Mouse (Mus musculus): ENCODE results near the gene Trcg1.

Trcg1 gene

GRCm38 (mm10) chr9:57262795-57263684, 26.7 kb downstream of the Trcg1 start:
- no peak for DNase-seq (ENCODE audit: low spot score)

GRCm38 (mm10) chr9:57265125-57265524, 28.8 kb downstream of the Trcg1 start:
- DNase-seq (ENCODE audit: low spot score): no peak

DNA sequence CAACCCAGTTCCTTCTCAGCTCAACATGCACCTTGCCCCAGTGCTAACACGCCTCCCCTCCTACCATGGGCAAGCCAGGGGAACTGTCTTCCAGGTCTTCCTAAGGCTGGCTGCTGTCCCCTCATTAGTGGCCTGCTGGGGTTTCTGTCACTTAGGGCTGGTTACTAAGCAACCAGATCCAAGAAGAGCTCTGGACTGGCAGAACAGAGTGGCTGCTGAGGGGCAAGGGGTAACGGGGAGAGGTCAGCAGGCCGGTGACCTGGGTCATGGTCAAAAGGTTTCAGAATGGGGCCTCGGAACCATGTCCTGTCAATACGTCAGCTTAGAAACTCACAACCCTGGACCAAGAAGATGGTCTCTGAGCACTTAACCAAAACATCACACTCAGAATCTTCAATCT, 31.1 kb downstream of the Trcg1 start:
- DNase-seq (ENCODE audit: low spot score): no peak

GRCm38 (mm10) chr9:57268078-57268477, 31.7 kb downstream of the Trcg1 start:
- DNase-seq (ENCODE audit: low spot score): no peak

GRCm38 (mm10) chr9:57268575-57268974, 32.2 kb downstream of the Trcg1 start:
- no peak for DNase-seq (ENCODE audit: low spot score)

DNA sequence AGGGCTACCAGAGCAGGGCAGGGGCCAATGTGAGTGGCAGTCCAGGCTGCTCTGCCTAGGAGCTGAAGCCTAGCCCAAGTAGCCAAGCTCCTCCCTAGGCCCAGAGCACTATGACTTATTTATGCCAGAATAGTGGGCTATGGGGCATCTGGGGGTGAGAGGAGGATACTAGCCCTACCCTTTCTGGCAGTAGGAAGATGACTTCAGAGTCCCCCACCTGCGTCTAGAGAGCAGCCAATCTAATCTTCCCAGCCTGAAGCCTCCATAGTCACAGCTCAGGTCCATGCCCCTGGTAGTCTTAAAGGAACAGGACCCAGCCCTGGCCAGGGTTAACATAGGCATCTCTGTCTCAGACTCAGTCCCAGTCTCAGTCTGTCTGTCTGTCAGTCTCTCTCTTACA, 33.0 kb downstream of the Trcg1 start:
- no peak for DNase-seq (ENCODE audit: low spot score)

DNA sequence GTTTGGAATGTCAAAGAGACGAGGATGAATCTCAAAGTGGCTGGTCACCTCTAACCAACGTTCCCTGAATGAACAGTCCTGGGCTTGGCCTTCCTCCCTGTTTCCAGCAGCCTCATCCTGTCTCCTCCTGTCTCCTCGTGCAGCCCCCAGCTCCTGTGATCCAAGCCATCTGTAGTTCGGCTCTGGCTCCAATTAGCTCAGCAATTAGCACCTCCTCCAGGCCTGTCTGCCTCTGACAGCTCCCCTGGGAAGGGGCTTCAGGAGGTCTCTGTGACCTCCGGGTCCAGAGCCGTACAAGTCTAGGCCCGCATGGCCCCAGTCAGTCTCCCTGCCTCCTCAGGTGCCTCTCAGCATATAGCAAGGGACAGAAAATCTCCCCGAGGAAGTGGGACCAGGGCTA, 34.0 kb downstream of the Trcg1 start:
- no peak for DNase-seq (ENCODE audit: low spot score)

GRCm38 (mm10) chr9:57271081-57271480, 34.7 kb downstream of the Trcg1 start:
- no peak for DNase-seq (ENCODE audit: low spot score)

DNA sequence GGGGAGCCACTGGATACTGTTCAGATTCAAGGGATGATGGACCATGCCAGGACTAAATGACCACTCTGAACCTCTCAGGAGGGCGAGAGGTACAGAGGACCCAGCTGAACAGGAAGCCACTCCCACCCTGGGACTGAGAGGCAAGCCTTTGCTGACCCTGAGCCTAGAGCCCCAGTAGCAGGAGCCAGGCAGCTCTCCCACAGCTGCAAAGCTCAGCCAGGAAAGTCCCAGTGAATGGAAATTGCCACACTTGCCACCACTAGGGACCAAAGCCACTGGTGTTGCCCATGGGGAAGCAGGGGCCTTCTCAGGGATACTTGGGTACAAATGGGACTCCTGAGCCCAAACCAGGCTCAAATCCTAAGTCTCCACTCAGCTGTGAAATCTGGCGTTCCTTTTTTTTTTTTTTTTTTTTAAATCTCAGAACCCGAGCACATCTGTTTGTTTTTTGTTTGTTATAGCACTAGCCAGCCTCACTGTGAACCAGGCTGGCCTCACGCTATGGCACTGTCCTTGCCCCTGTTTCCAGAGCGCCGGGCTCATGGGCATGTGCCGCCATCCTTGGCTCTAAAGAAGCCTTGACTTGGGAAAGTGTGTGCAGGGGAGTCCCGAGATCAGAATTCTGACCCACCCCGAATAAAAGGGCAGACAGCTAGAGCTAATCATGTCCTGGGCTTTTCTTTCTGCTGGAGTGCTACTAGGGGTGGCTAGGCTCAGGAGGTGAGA, 35.6 kb downstream of the Trcg1 start:
- DNase-seq (ENCODE audit: low spot score): no peak

DNA sequence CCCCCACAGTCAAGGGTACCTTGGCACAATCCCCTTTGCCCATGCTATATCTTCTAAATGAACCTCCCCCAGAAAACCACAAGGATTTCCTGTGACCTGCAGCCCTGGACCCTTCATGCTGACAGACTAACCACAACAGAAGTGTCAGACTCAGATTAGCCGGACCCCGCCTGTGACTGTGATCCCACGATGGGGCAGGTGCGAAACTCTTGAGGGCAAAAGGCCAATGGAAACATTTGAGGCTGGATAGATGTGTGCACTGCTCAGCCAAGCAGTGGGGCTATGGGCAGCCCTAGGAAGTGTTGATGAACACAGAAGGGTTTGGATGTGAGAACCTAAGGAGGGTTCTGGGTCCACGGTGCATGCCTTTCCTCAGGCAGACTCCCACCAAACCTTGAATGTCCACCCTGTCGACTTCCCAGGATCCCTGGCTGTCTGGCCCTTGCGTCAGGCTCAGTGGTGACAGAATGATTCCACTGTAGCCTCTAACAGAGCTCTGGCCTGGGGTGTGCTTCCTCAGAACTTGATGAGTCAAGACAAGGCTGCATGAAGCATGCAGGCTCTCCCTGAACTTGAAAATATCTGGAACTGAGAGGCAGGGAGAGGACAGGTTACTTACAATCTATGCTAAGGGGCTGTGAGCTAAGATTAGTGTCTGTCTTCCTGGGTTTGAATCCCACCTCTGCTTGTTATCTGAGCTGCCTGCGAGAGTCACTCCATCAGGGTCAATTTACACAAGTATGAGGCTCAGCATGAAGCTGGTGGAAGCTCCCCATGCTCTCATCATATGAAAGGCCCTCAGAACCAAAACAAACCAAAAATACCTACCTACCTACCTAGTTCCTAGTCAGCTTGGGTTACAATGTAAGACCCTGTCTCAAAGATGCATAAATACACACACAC, 36.8 kb downstream of the Trcg1 start:
- DNase-seq (ENCODE audit: low spot score): no peak

- DNase-seq (ENCODE audit: low spot score): no peak
Measured at GRCm38 (mm10) chr9:57273805-57274494, 37.6 kb downstream of the Trcg1 start.

DNA sequence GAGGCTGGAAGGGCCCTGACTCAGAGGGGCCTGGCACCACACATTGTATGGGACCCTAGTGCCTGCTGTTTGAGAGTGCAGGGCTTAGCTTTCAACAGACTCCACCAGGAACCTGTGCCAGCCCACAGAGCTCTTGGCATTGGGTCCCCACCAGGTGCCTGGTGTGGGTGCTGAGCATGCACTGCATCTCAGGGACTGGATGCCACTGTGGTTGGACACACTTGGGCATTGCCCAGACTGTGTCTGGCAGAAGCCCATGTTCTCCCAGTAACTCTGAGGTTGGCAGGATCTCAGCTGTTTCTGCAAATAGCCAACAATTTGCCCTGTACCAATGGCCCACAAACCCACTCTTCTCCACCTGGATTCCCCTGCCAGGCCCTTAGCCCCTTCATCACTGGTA, 40.0 kb downstream of the Trcg1 start:
- DNase-seq (ENCODE audit: low spot score): peak; percentile 65

GRCm38 (mm10) chr9:57278268-57278667, 41.9 kb downstream of the Trcg1 start:
- DNase-seq (ENCODE audit: low spot score): no peak

DNA sequence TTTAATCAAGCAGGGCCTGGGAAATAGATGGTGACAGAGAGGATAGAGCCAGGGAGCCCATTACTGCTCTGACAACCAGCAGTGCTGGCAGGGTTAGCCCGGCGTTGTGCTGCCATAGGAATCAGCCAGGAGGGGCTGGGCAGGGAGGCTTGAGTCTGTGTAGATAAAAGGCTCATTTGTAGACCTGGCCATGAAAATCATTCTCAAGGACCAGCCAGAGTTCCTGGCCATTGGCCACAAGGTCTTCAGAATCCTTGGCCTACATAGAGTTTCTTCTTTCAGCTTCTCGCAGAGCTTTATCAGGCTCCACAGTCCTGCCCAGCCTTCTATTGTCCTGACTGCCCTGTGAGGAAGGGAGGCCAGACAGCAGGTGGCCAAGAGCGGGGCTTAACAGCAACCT, 43.1 kb downstream of the Trcg1 start:
- peak; percentile 76 for DNase-seq (ENCODE audit: low spot score)

GRCm38 (mm10) chr9:57281549-57281948, 45.2 kb downstream of the Trcg1 start:
- no peak for DNase-seq (ENCODE audit: low spot score)

DNA sequence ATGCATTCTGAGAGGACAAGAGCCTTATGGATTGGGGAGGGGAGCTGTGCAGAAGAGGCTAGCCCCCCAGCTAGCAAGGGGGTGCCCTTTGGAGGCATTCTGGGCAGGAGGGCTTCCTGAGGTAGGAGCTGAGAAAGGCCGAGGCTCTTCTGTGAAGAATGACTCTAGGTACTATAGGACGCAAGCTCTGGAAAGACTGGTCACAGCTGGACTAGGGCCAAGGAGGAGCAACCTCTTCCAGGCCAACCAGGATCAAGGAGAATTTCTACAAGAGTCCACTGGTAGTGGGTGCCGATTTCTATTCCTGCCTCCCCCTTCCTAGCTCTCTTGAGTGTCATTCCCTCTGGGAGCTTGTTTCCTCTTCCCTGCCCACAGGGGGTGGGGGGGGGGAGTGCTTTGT, 46.3 kb downstream of the Trcg1 start:
- DNase-seq (ENCODE audit: low spot score): no peak

GRCm38 (mm10) chr9:57283311-57283710, 47.0 kb downstream of the Trcg1 start:
- no peak for DNase-seq (ENCODE audit: low spot score)

GRCm38 (mm10) chr9:57287183-57287582, 50.8 kb downstream of the Trcg1 start:
- no peak for DNase-seq (ENCODE audit: low spot score)

GRCm38 (mm10) chr9:57294905-57295304, 58.5 kb downstream of the Trcg1 start:
- no peak for DNase-seq (ENCODE audit: low spot score)

- DNase-seq (ENCODE audit: low spot score): no peak
Measured at GRCm38 (mm10) chr9:57295666-57296065, 59.3 kb downstream of the Trcg1 start.

DNA sequence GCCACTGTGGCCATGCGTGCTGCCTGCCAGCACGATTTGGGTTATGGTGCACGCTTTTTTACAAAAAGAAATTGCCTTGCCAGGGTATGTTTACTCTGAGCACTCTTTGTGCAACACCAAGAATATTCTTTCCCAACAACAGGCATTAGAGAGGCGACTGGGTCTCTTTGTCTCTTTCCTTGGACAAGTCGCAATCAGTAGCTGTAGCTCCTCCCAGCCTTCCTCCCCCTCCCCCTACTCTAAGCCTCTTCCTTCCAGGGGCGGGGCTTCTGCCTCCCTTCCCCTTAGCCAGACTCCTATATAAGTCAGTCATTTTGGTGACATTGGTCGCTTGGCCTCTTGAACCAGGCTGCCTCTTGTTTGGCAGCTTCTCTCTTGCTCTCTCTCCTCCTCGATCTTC, 59.9 kb downstream of the Trcg1 start:
- no peak for DNase-seq (ENCODE audit: low spot score)

GRCm38 (mm10) chr9:57297938-57298337, 61.6 kb downstream of the Trcg1 start:
- DNase-seq (ENCODE audit: low spot score): no peak

Measured in testis, postnatal 14 days (tissue).